In the genomic region with DNA sequence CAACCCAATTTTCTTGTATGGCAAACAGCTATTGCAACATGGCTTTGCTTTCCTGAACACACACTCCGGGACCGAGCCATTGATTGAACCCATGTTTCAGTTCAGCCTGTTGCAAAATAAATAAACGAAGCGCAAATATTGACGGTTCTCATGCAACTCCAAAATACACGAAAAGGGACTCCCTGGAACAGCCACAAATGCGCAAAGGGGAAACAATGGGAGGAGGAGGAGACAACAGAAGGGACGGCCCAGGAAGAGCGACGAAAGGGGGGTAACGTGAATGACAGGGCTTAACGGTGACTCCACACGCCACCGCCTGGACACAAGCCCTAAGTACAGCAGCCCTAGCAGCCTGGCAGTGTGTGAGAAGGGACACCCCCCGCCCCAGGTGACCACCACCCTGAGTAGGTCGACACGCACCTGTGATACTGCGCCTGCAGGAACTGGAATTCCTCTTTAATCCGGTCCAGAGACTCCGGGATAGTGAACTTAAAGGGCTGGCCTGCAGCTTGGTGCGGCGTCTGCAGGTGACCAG, we compare ENCODE assay signal across 8 mouse cellular contexts. TPM values are rescaled to one million over a fixed set of nuclear protein-coding genes. Genes with fewer than 3 reads are reported as not detected.
DNase-seq lines count a peak whose midpoint lies in the region; ATAC-seq and TF ChIP-seq lines count a peak whose summit lies in the region.

No protein-coding gene starts in this region.

- under 1% methylated on average over 22 of the region's 22 CpGs for WGBS in hindbrain, postnatal 0 days
- 1% methylated on average over 22 of the region's 22 CpGs for WGBS in macrophage (ENCODE audit: missing documents)

- no peaks in the 10 kb centered on the region for H3K36me3 ChIP-seq in hindbrain, postnatal 0 days (ENCODE audit: insufficient read depth, low read length)
- no peaks in the 10 kb centered on the region for H3K36me3 ChIP-seq in macrophage (ENCODE audit: inconsistent target)

- intact Hi-C loops in gastrocnemius, adult 2 months (cut with DNase I) = loop anchor here (2.0 kb wide), 1 partner anchor 54 kb away; no protein-coding TSS in a partner anchor
- intact Hi-C loops in left cerebral cortex, adult 2 months (cut with DNase I) = loop anchor here (5.0 to 10.0 kb wide), 4 partner anchors 37 to 1292 kb away; no protein-coding TSS in a partner anchor

- H3K9me3 ChIP-seq in hindbrain, postnatal 0 days (ENCODE audit: low read length) = no peaks in the 10 kb centered on the region

- peaks cover 5% of the 10 kb centered on the region; the same call in 1 of the 2 replicates for H3K79me2 ChIP-seq in macrophage (ENCODE audit: inconsistent target)

- peak; percentile 40 for DNase-seq in T-cell, adult 2 months (ENCODE audit: low spot score)
- peak; percentile 79 to 81 for DNase-seq in cerebellum, postnatal 25 days
- DNase-seq in gastrocnemius, adult 2 months = peak; percentile 84
- peak; percentile 90 for DNase-seq in hindbrain, postnatal 0 days (ENCODE audit: low spot score)
- DNase-seq in left cerebral cortex, adult 2 months (ENCODE audit: extremely low spot score in 1 of 2, low spot score in 2 of 2) = peak; percentile 79 to 80
- DNase-seq in right cerebral cortex, adult 18-20 months = peak; percentile 87
- peak; percentile 66 for DNase-seq in urinary bladder, adult 2 months (ENCODE audit: low spot score)

- ATAC-seq in hindbrain, postnatal 0 days = peak; percentile 33

- peak; percentile 82 for TF ChIP-seq CTCF in gastrocnemius, adult 2 months (IDR thresholded peaks at IDR 0.05)
- peak; percentile 84 for TF ChIP-seq CTCF in hindbrain, postnatal 0 days (IDR thresholded peaks at IDR 0.05; ENCODE audit: low read depth)
- TF ChIP-seq CTCF in left cerebral cortex, adult 2 months (IDR thresholded peaks at IDR 0.05) = peak; percentile 73

- H3K27ac ChIP-seq in gastrocnemius, adult 2 months = peak overlapping the region; percentile 94
- peak overlapping the region; percentile 90; the same call in 1 of the 2 replicates for H3K27ac ChIP-seq in hindbrain, postnatal 0 days
- H3K27ac ChIP-seq in left cerebral cortex, adult 2 months = peak overlapping the region; percentile 96
- H3K27ac ChIP-seq in macrophage = no peak overlapping the region

- H3K4me1 ChIP-seq in hindbrain, postnatal 0 days (ENCODE audit: insufficient read depth, low read length) = 0 out of 2 replicates have a peak, but pooled peaks cover 3% of the 10 kb centered on the region

- H3K27me3 ChIP-seq in hindbrain, postnatal 0 days (ENCODE audit: insufficient read depth, low read length) = no peaks in the 10 kb centered on the region

- peak overlapping the region; percentile 78 for H3K4me2 ChIP-seq in hindbrain, postnatal 0 days (ENCODE audit: low read depth, low read length)

- peak overlapping the region; percentile 84 for H3K4me3 ChIP-seq in gastrocnemius, adult 2 months
- H3K4me3 ChIP-seq in hindbrain, postnatal 0 days (ENCODE audit: low read length) = peak overlapping the region; percentile 78
- H3K4me3 ChIP-seq in left cerebral cortex, adult 2 months = peak overlapping the region; percentile 94
- H3K4me3 ChIP-seq in macrophage (ENCODE audit: inconsistent target) = peak overlapping the region; percentile 16; the same call in 1 of the 2 replicates

- peak overlapping the region; percentile 71 for H3K9ac ChIP-seq in hindbrain, postnatal 0 days (replicated peaks; ENCODE audit: low read length)

RNA-seq across cellular contexts. Expression of a gene that starts 1.8 kb away (rescaled TPM):
- total RNA-seq in gastrocnemius, adult 2 months (2021) = 10 to 100 TPM; 20.0 to 22.9 TPM
- total RNA-seq in hindbrain, postnatal 0 days (2014; rRNA removed) = 95.0 and 96.2 TPM in 2 replicates
- 23.8 and 24.4 TPM in 2 replicates for polyA plus RNA-seq in hindbrain, postnatal 0 days (2015; fragmentation: Nextera tagmentation; extraction: Ambion mirVana)
- total RNA-seq in left cerebral cortex, adult 2 months (2021) = 10 to 100 TPM; 48.7 to 50.3 TPM
- 10 to 100 TPM in 7 of 26 experiments, 1 to 10 TPM in 19; 2.2 to 22.5 (median 6.0) TPM for total RNA-seq in macrophage (2018; cell fraction: chromatin; rRNA removed)
- total RNA-seq in macrophage (2018; cell fraction: cytosol; rRNA removed) = 1 to 10 TPM; 1.1 to 5.3 (median 2.6) TPM
- 10 to 100 TPM in 4 of 26 experiments, 1 to 10 TPM in 22; 1.2 to 12.7 (median 3.6) TPM for total RNA-seq in macrophage (2018; cell fraction: nucleus; rRNA removed)
- polyA plus RNA-seq in macrophage (2018) = 2.9 to 5.1 TPM (median 3.5 TPM) in 3 replicates
- polyA plus RNA-seq in urinary bladder, adult 2 months (2012; rRNA removed) = 32.0 and 32.4 TPM in 2 replicates

Comparison
In these comparisons a context has a peak if more than half of its experiments do, and no peak if none do; other contexts are left out.
1. DNase-seq: peak in every context shown above with its lines; median percentile 90 in hindbrain, postnatal 0 days; 87 in right cerebral cortex, adult 18-20 months; 84 in gastrocnemius, adult 2 months; 80 in cerebellum, postnatal 25 days; 80 in left cerebral cortex, adult 2 months; 66 in urinary bladder, adult 2 months; 40 in T-cell, adult 2 months.
2. H3K4me3 ChIP-seq: peak in every context shown above with its lines; median percentile 94 in left cerebral cortex, adult 2 months; 84 in gastrocnemius, adult 2 months; 78 in hindbrain, postnatal 0 days; 16 in macrophage.